In genomic region chr1:131295200-131295599, GRCm38 (mm10) we compare ENCODE assay signal across 21 mouse cellular contexts. TPM values are rescaled to one million over a fixed set of nuclear protein-coding genes. Genes with fewer than 3 reads are reported as not detected.
DNase-seq lines count a peak whose midpoint lies in the region; ATAC-seq and TF ChIP-seq lines count a peak whose summit lies in the region.
"Had no signal": no experiment of that assay in that cellular context is flagged by ENCODE, and none has a peak within 500 bp of the region (broad histone marks: within the 10 kb centered on the region; RNA-seq: fewer than 3 reads in every experiment).

No protein-coding gene starts in this region.

- H3K27ac ChIP-seq in heart, embryonic 11.5 days (ENCODE audit: low read depth, low read length): no peak overlapping the region
- H3K27ac ChIP-seq in intestine, embryonic 15.5 days: no peak overlapping the region
- H3K27ac ChIP-seq in intestine, postnatal 0 days (ENCODE audit: low read depth, low read length): no peak overlapping the region
- H3K27ac ChIP-seq in forebrain, embryonic 11.5 days (ENCODE audit: low read depth, low read length): no peak overlapping the region
- H3K27ac ChIP-seq: embryonic facial prominence, embryonic 10.5 days; forebrain, embryonic 12.5 days; heart, adult 2 months; hindbrain, embryonic 13.5 days; limb, embryonic 12.5 days; liver, embryonic 12.5 days; neural tube, embryonic 13.5 days had no signal

- H3K27me3 ChIP-seq in heart, embryonic 11.5 days (ENCODE audit: control insufficient read depth, insufficient read depth, low read length): no peaks in the 10 kb centered on the region
- H3K27me3 ChIP-seq in intestine, embryonic 15.5 days (replicated peaks): no peaks in the 10 kb centered on the region
- no peaks in the 10 kb centered on the region for H3K27me3 ChIP-seq in intestine, postnatal 0 days (replicated peaks; ENCODE audit: control insufficient read depth, insufficient read depth, low read length)
- H3K27me3 ChIP-seq in forebrain, embryonic 11.5 days (ENCODE audit: control insufficient read depth, insufficient read depth, low read length): no peaks in the 10 kb centered on the region
- H3K27me3 ChIP-seq: forebrain, embryonic 12.5 days; hindbrain, embryonic 13.5 days; limb, embryonic 12.5 days; liver, embryonic 12.5 days; neural tube, embryonic 13.5 days; Patski had no signal

- H3K4me3 ChIP-seq in heart, embryonic 11.5 days (ENCODE audit: low read depth, low read length): no peak overlapping the region
- no peak overlapping the region for H3K4me3 ChIP-seq in intestine, embryonic 15.5 days (replicated peaks)
- no peak overlapping the region for H3K4me3 ChIP-seq in intestine, postnatal 0 days (ENCODE audit: low read depth, low read length)
- no peak overlapping the region for H3K4me3 ChIP-seq in forebrain, embryonic 11.5 days (ENCODE audit: low read depth, low read length)
- H3K4me3 ChIP-seq: embryonic facial prominence, embryonic 10.5 days; forebrain, embryonic 12.5 days; heart, adult 2 months; hindbrain, embryonic 13.5 days; limb, embryonic 12.5 days; liver, embryonic 12.5 days; neural tube, embryonic 13.5 days had no signal

- H3K4me1 ChIP-seq in heart, embryonic 11.5 days (ENCODE audit: control insufficient read depth, insufficient read depth, low read length): peaks cover 23% of the 10 kb centered on the region
- H3K4me1 ChIP-seq in intestine, embryonic 15.5 days (replicated peaks): no peaks in the 10 kb centered on the region
- H3K4me1 ChIP-seq in intestine, postnatal 0 days (replicated peaks; ENCODE audit: control insufficient read depth, insufficient read depth, low read length): no peaks in the 10 kb centered on the region
- no peaks in the 10 kb centered on the region for H3K4me1 ChIP-seq in forebrain, embryonic 11.5 days (replicated peaks; ENCODE audit: control insufficient read depth, insufficient read depth, low read length)
- H3K4me1 ChIP-seq: embryonic facial prominence, embryonic 10.5 days; limb, embryonic 12.5 days; liver, embryonic 12.5 days had no signal

- H3K4me2 ChIP-seq in heart, embryonic 11.5 days: no peak overlapping the region
- no peak overlapping the region for H3K4me2 ChIP-seq in intestine, embryonic 15.5 days (replicated peaks)
- no peak overlapping the region for H3K4me2 ChIP-seq in intestine, postnatal 0 days (replicated peaks; ENCODE audit: low read depth)
- H3K4me2 ChIP-seq in forebrain, embryonic 11.5 days (ENCODE audit: low read depth, low read length, severe bottlenecking): no peak overlapping the region
- H3K4me2 ChIP-seq: forebrain, embryonic 12.5 days; hindbrain, embryonic 13.5 days; limb, embryonic 12.5 days; liver, embryonic 12.5 days; neural tube, embryonic 13.5 days had no signal

- H3K9me3 ChIP-seq in heart, embryonic 11.5 days (replicated peaks; ENCODE audit: control insufficient read depth, low read length): no peaks in the 10 kb centered on the region
- H3K9me3 ChIP-seq in intestine, embryonic 15.5 days: no peaks in the 10 kb centered on the region
- H3K9me3 ChIP-seq in intestine, postnatal 0 days (ENCODE audit: control insufficient read depth): no peaks in the 10 kb centered on the region
- H3K9me3 ChIP-seq in forebrain, embryonic 11.5 days (ENCODE audit: control insufficient read depth, low read length): no peaks in the 10 kb centered on the region
- H3K9me3 ChIP-seq: embryonic facial prominence, embryonic 10.5 days; forebrain, embryonic 12.5 days; hindbrain, embryonic 13.5 days; limb, embryonic 12.5 days; liver, embryonic 12.5 days; neural tube, embryonic 13.5 days had no signal

- 0 out of 2 replicates have a peak, but pooled peaks have one; percentile 27 for ATAC-seq in heart, embryonic 11.5 days (replicated peaks; ENCODE audit: insufficient number of reproducible peaks, low FRiP score, low TSS enrichment)
- ATAC-seq in intestine, embryonic 15.5 days: 0 out of 2 replicates have a peak, but pooled peaks have one; percentile 41
- no peak for ATAC-seq in intestine, postnatal 0 days
- ATAC-seq in forebrain, embryonic 11.5 days (replicated peaks; ENCODE audit: low FRiP score): no peak
- ATAC-seq: liver, embryonic 12.5 days; Patski had no signal

- H3K9ac ChIP-seq in heart, embryonic 11.5 days (ENCODE audit: low read depth, low read length): no peak overlapping the region
- H3K9ac ChIP-seq in intestine, embryonic 15.5 days: no peak overlapping the region
- H3K9ac ChIP-seq in intestine, postnatal 0 days (ENCODE audit: low read depth, low read length): no peak overlapping the region
- H3K9ac ChIP-seq in forebrain, embryonic 11.5 days (ENCODE audit: low read length): no peak overlapping the region
- H3K9ac ChIP-seq: forebrain, embryonic 12.5 days; hindbrain, embryonic 13.5 days; limb, embryonic 12.5 days; liver, embryonic 12.5 days; neural tube, embryonic 13.5 days had no signal

- WGBS in heart, embryonic 11.5 days (ENCODE audit: insufficient replicate concordance): 38% methylated on average over 8 of the region's 8 CpGs
- 80% methylated on average over 8 of the region's 8 CpGs for WGBS in intestine, embryonic 15.5 days
- 74% methylated on average over 8 of the region's 8 CpGs for WGBS in intestine, postnatal 0 days
- WGBS in forebrain, embryonic 11.5 days: 88% methylated on average over 8 of the region's 8 CpGs

- no peak for TF ChIP-seq CTCF in intestine, postnatal 0 days (IDR thresholded peaks at IDR 0.05; ENCODE audit: low read depth)

- DNase-seq in heart, adult 18-20 months: no peak
- peak; percentile 46 for DNase-seq in Muller cell, postnatal 12 days (ENCODE audit: inconsistent ontology term)
- DNase-seq in cerebellum, adult 9-11 months: peak; percentile 62
- no peak for DNase-seq in forebrain, embryonic 11.5 days (ENCODE audit: low spot score)
- DNase-seq: adrenal gland, postnatal 25 days; gastrocnemius, postnatal 10 days; heart, adult 2 months; kidney, adult 11 months; lung, adult 2 months; right cerebral cortex, postnatal 25 days; thymus, postnatal 36 days had no signal

- H3K36me3 ChIP-seq in heart, embryonic 11.5 days (ENCODE audit: control insufficient read depth, insufficient read depth, low read length): peaks cover 5% of the 10 kb centered on the region; the same call in 1 of the 2 replicates
- peaks cover 13% of the 10 kb centered on the region; the same call in 1 of the 2 replicates for H3K36me3 ChIP-seq in intestine, embryonic 15.5 days
- H3K36me3 ChIP-seq in intestine, postnatal 0 days (ENCODE audit: control insufficient read depth, insufficient read depth): peaks cover 28% of the 10 kb centered on the region; the same call in 1 of the 2 replicates
- peaks cover 2% of the 10 kb centered on the region; the same call in 1 of the 2 replicates for H3K36me3 ChIP-seq in forebrain, embryonic 11.5 days (ENCODE audit: control insufficient read depth, insufficient read depth, low read length)

RNA-seq across cellular contexts. Expression of gene Ikbke, which starts 15.8 kb away (rescaled TPM):
- polyA plus RNA-seq in heart, embryonic 11.5 days (2014; fragmentation: Nextera tagmentation; extraction: Ambion mirVana): 1.3 and 2.4 TPM in 2 replicates
- total RNA-seq in heart, adult 18-20 months (2021): 1 to 10 TPM; 1.5 to 2.6 TPM
- 7.3 and 9.6 TPM in 2 replicates for polyA plus RNA-seq in intestine, embryonic 15.5 days (2015; fragmentation: Nextera tagmentation; extraction: Ambion mirVana)
- 8.3 and 10.3 TPM in 2 replicates for polyA plus RNA-seq in intestine, postnatal 0 days (2015; fragmentation: Nextera tagmentation; extraction: Ambion mirVana)
- polyA plus RNA-seq in forebrain, embryonic 11.5 days (2014; fragmentation: Nextera tagmentation; extraction: Ambion mirVana): 0.55 and 0.83 TPM in 2 replicates

RNA-seq across cellular contexts. Expression of gene Rassf5, which starts 50.1 kb away (rescaled TPM):
- polyA plus RNA-seq in heart, embryonic 11.5 days (2014; fragmentation: Nextera tagmentation; extraction: Ambion mirVana): 38.1 and 39.1 TPM in 2 replicates
- 1 to 10 TPM; 2.2 to 4.4 TPM for total RNA-seq in heart, adult 18-20 months (2021)
- polyA plus RNA-seq in intestine, embryonic 15.5 days (2015; fragmentation: Nextera tagmentation; extraction: Ambion mirVana): 2.8 and 3.1 TPM in 2 replicates
- polyA plus RNA-seq in intestine, postnatal 0 days (2015; fragmentation: Nextera tagmentation; extraction: Ambion mirVana): 5.8 and 6.4 TPM in 2 replicates
- 0.95 and 1.3 TPM in 2 replicates for polyA plus RNA-seq in forebrain, embryonic 11.5 days (2014; fragmentation: Nextera tagmentation; extraction: Ambion mirVana)

Comparison
In these comparisons a context has a peak if more than half of its experiments do, and no peak if none do; other contexts are left out.
1. ATAC-seq: peak in heart, embryonic 11.5 days (single experiment) and intestine, embryonic 15.5 days (single experiment); none in intestine, postnatal 0 days (single experiment) and forebrain, embryonic 11.5 days (single experiment).
2. DNase-seq: peak in Muller cell, postnatal 12 days (single experiment) and cerebellum, adult 9-11 months (single experiment); none in heart, adult 18-20 months (0 of 2) and forebrain, embryonic 11.5 days (single experiment).